Mouse (Mus musculus) testis, postnatal 10 days (tissue): ENCODE measurements around the gene Atg16l1.

Source experiments
- DNase-seq: peaks from one replicate; pipeline ENCODE4 v3.0.0; 2021; ENCODE audit warnings: low spot score

Atg16l1 gene

GRCm38 (mm10) chr1:87755641-87756470 is at the start of gene Atg16l1:
Atg16l1 (plus strand) TSS chr1:87755870.
- peak; percentile 91 for DNase-seq

GRCm38 (mm10) chr1:87706361-87706760 is 49.3 kb upstream of the Atg16l1 start:
- no peak for DNase-seq

- no peak for DNase-seq
These were observed 46.6 kb upstream of the Atg16l1 start for GRCm38 (mm10) chr1:87709020-87709419.

- DNase-seq: no peak
These were observed 45.9 kb upstream of the Atg16l1 start for GRCm38 (mm10) chr1:87709661-87710270.

GRCm38 (mm10) chr1:87711938-87712613 is 43.6 kb upstream of the Atg16l1 start:
- no peak for DNase-seq

- DNase-seq: no peak
These were observed 43.1 kb upstream of the Atg16l1 start for GRCm38 (mm10) chr1:87712614-87712971.

GRCm38 (mm10) chr1:87721382-87721781 is 34.3 kb upstream of the Atg16l1 start:
- peak; percentile 68 for DNase-seq

GRCm38 (mm10) chr1:87722081-87722480 is 33.6 kb upstream of the Atg16l1 start:
- DNase-seq: no peak

- DNase-seq: no peak
These were observed 32.3 kb upstream of the Atg16l1 start for GRCm38 (mm10) chr1:87723351-87723750.

- DNase-seq: no peak
These were observed 26.6 kb upstream of the Atg16l1 start for GRCm38 (mm10) chr1:87729070-87729469.

- DNase-seq: no peak
These were observed 25.8 kb upstream of the Atg16l1 start for GRCm38 (mm10) chr1:87729850-87730249.

- DNase-seq: no peak
These were observed 25.4 kb upstream of the Atg16l1 start for GRCm38 (mm10) chr1:87730271-87730670.

- DNase-seq: no peak
These were observed 22.5 kb upstream of the Atg16l1 start for GRCm38 (mm10) chr1:87733212-87733611.

GRCm38 (mm10) chr1:87734153-87734552 is 21.5 kb upstream of the Atg16l1 start:
- DNase-seq: no peak

- no peak for DNase-seq
These were observed 14.9 kb upstream of the Atg16l1 start for GRCm38 (mm10) chr1:87740584-87741290.

GRCm38 (mm10) chr1:87749360-87749973 is 6.2 kb upstream of the Atg16l1 start:
- DNase-seq: no peak

GRCm38 (mm10) chr1:87763821-87764220 is 8.2 kb downstream of the Atg16l1 start:
- no peak for DNase-seq

GRCm38 (mm10) chr1:87765741-87766140 is 10.1 kb downstream of the Atg16l1 start:
- DNase-seq: no peak

- no peak for DNase-seq
These were observed 10.6 kb downstream of the Atg16l1 start for GRCm38 (mm10) chr1:87766233-87766632.

- no peak for DNase-seq
These were observed 13.6 kb downstream of the Atg16l1 start for GRCm38 (mm10) chr1:87769263-87769662.

- DNase-seq: no peak
These were observed 14.8 kb downstream of the Atg16l1 start for GRCm38 (mm10) chr1:87770486-87770885.

- no peak for DNase-seq
These were observed 16.1 kb downstream of the Atg16l1 start for GRCm38 (mm10) chr1:87771724-87772123.
